Mouse (Mus musculus) testis, postnatal 10 days (tissue): ENCODE results near the gene Olfr139.

Experiments used
- DNase-seq: peaks from one replicate; pipeline ENCODE4 v3.0.0; 2021; ENCODE audit warnings: low spot score

Gene Olfr139

DNA sequence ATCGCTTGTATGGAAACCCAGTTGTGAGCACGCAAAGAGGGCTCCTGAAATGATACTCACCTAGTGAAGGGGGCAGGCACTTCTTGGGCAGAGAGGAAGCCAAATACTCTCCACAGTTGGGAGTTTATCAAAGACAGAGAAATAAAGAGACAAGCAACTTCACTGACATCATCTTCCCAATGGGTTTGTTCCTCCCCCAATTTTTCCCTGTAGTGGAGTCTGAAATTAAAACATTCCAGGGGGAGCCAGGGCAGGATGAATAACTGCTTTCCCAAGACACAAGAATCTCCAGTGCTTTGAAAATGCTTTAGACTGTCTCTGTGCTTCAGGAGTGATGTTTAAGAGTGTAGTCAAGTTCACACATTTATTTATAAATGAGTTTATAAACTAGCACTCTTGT, at the start of gene Olfr139, which contains the start of gene Olfr399:
Gene Olfr139 (minus strand): TSS at position 101 of the 400 bp plus-strand sequence.
Gene Olfr399 (minus strand): TSS at position 165 of the 400 bp plus-strand sequence.
- DNase-seq: no peak

DNA sequence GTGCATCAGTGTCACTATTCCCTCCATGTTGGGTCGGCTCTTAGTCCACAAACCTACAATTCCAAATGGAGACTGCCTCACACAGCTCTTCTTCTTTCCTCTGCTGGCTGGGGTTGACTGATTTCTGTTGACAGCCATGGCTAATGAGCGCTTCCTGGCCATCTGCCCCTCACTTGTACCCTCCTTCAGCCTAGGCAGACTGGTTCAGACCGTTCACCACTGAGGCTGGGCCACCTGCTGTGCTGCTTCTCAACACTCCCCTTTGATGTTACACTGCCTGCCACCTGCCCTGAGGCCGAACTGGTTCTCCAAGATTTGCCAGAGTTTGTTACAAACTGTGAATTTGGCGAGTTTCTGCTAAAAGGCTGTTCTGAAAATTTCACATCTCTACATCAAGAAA, 48.7 kb upstream of the Olfr139 start:
- DNase-seq: no peak

DNA sequence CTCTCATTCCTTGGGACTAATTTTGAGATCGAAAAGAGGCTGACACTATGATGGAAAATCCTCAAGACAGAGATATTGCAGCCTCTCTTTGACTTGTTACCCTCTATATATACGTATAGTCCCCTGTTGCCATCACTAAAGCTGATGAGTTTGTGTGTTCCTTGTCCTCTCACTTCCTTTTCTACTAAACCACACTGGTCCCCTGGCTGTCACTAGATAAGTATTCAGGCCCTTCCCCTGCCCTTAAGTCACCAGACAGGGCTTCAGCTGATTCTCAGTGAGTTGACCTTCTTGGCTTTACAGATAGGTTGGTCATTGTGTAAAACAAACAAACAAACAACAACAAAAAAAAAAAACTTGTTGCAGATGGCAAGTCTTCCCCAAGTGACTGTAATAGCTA, 45.2 kb upstream of the Olfr139 start:
- DNase-seq: no peak

DNA sequence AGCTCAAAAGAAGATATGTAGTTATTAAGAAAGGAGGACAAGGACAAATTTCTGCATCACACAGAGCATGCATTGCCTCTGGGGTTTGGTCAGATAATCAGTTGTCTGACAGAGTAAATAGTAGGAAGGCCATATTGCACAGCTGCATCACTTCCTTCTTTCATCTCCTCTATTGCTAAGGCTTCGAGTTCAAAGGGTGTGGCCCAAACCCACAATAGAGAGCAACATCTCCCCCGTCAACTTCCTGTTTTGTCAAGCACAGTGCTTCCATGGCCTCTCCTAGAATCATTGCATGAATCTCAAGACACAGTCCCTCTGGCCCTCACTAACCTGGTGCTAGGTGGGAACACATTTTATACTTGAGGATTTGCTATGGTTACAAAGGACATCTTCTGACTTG, 44.4 kb upstream of the Olfr139 start:
- DNase-seq: no peak

DNA sequence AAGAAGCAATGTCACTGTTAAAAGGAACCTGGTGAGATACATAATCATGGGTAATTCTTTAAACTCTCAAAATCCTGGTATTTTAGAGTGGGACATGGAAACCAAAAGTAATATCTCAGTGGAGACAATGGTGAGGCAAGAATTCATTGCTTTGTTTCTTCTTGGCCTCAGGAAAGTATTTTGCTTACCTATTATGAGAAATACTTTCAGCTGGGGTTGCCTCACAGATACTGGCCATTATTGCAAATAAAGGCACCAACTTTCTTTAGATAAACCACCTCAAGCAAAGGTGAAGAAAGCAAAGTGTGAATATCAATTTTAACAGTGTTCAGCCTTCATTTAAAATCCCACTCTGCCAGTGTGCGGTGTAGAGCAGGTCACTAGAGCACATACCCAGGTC, 13.3 kb upstream of the Olfr139 start, which contains the start of gene Zfp616:
Gene Zfp616 (plus strand): TSS at position 301 of the 400 bp plus-strand sequence.
- no peak for DNase-seq

DNA sequence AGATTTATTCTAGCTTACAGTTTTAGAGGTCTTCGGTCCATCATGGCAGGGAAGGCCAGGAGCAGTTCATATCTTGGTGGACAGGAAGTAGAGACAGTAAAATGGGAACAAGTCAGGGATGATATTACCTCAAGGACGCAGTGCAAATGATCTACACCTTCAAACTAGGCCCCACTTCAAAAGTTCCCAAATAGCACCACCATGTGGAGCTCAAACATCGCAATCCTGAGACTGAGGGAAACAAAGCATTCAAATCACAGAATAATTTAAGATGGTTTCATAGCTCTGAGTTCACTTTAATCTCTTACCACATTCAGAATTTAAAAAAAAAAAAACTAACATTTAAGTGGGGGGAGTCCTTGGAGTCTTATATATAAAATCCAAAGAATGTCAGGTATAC, 5.0 kb downstream of the Olfr139 start:
- DNase-seq: no peak
